In the genomic region with DNA sequence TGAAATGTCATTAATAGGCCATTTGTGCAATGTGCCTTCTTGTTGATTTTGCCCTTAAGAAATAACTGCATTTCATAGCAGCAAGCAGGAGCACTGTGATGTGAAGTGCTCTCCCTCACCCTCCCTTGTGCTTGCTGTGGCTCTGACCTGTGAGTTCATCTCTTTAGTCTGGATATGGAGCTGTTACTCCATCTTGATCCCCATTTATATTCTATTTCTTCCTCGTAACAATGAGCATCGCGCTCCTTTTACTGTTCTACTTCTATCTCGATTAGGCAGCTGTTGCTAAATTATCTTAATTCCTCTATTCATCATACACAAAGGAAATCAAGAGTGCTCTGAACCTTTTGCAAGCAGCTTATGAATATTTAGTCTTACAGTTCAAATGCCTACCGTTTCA, we compare ENCODE assay signal across 14 mouse cellular contexts.
"Had no signal": no experiment of that assay in that cellular context is flagged by ENCODE, and none has a peak within 500 bp of the region (broad histone marks: within the 10 kb centered on the region; RNA-seq: fewer than 3 reads in every experiment).

No protein-coding gene starts in this region.

- H3K4me3 ChIP-seq: limb, embryonic 15.5 days; liver, embryonic 12.5 days; lung, embryonic 15.5 days; neural tube, embryonic 13.5 days had no signal

- H3K9ac ChIP-seq: limb, embryonic 15.5 days; liver, embryonic 12.5 days; lung, embryonic 15.5 days; neural tube, embryonic 13.5 days had no signal

- ATAC-seq: liver, embryonic 12.5 days had no signal

- H3K36me3 ChIP-seq: limb, embryonic 15.5 days; liver, embryonic 12.5 days; lung, embryonic 15.5 days; neural tube, embryonic 13.5 days had no signal

- H3K4me1 ChIP-seq: limb, embryonic 15.5 days; liver, embryonic 12.5 days; lung, embryonic 15.5 days; neural tube, embryonic 13.5 days had no signal

- H3K27ac ChIP-seq: limb, embryonic 15.5 days; liver, embryonic 12.5 days; lung, embryonic 15.5 days; neural tube, embryonic 13.5 days had no signal

- H3K9me3 ChIP-seq: limb, embryonic 15.5 days; liver, embryonic 12.5 days; lung, embryonic 15.5 days; neural tube, embryonic 13.5 days had no signal

- DNase-seq: kidney, adult 8-10 months; kidney, postnatal 25 days; layer of hippocampus, adult 9-11 months; layer of hippocampus, postnatal 36 days; lung, postnatal 14 days; retina, postnatal 1 day; right cerebral cortex, postnatal 4 days; spleen, adult 18-20 months; thymus, adult 18-20 months; thymus, postnatal 14 days had no signal

- H3K27me3 ChIP-seq: limb, embryonic 15.5 days; liver, embryonic 12.5 days; lung, embryonic 15.5 days; neural tube, embryonic 13.5 days had no signal

- H3K4me2 ChIP-seq: limb, embryonic 15.5 days; liver, embryonic 12.5 days; lung, embryonic 15.5 days; neural tube, embryonic 13.5 days had no signal
